Mouse (Mus musculus) adrenal gland, postnatal 25 days (tissue): ENCODE data around the gene Sik3. TPM values are rescaled to one million over a fixed set of nuclear protein-coding genes. Genes with fewer than 3 reads are reported as not detected.

Experiments
- DNase-seq: peaks from one replicate; pipeline ENCODE4 v3.0.0; 2021; ENCODE audit warnings: mixed read lengths
- total RNA-seq: library from RNA; stranded (reverse); gene quantifications from 2 replicates; pipeline ENCODE4 v1.2.3, GENCODE M21; 2021

The Sik3 gene
- total RNA-seq, 1 experiment from 2014 or later: 63.2 TPM

DNA sequence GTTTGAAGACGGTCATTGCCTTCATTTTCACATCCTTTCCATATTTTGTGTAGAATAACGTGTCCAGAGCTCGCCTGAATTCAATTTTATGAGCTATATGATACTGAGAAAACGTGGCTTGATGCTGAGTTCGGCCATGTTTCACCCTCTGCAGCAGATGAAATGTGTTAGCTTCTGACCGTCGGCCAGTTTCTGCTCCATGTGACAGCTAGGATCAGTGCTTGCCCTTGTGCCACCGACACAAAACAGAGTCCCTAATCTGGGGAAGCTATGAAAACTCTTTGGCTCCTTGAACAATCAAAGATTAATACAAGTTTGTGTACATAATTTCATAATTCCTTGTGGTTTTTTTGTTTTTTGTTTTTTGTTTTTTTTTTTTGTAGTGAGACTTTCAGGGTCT, 178.6 kb downstream of the Sik3 start:
- no peak for DNase-seq

DNA sequence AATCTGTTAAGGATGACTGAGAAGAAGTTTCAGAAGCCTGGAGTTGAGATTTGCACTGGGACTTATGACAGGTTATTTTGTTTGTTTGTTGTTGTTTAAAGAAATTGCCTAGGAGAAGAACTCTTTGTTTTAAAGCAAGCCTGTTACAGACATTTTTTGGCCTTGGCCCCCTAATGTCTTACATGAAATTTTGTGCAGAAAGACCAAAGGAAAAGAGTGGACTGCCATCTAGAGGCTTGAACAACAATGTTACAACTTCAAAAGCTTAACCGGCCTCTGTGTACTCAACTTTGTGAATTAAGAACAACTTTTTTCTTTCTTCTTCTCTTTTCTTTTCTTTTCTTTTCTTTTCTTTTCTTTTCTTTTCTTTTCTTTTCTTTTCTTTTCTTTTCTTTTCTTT, 179.0 kb downstream of the Sik3 start:
- DNase-seq: no peak

DNA sequence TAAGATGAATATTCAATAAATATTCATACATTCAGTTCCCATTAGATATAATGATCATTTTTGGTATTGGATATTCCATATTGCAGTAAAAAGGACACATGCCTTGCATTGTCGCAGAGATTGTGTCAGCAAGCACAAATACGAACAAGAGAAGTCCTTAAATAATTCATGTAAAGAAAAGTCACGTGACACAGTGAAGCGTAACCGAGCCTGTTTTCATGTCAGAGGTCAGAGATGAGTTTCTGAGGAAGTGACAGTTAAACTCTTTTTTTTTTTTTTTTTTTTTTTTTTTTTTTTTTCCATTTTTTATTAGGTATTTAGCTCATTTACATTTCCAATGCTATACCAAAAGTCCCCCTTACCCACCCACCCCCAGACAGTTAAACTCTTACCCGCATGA, 180.0 kb downstream of the Sik3 start:
- no peak for DNase-seq

DNA sequence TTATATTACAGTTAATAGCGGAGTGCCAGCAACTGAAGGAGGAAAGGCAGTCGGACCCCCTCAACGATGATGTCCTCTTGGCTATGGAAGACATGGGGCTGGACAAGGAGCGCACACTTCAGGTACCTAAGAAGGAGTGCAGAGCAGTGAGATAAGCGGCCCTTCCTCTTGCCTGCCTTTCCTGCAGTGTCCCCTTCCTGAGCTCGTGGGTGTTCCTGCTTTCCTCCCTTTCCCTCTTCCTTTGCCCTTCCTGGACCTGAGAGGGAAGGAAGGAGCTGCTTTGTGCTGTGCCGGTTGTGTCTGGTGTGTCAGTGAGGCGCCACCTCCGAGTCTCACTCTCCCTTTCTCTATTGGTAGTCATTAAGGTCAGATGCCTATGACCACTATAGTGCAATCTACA, 182.2 kb downstream of the Sik3 start:
- DNase-seq: no peak

DNA sequence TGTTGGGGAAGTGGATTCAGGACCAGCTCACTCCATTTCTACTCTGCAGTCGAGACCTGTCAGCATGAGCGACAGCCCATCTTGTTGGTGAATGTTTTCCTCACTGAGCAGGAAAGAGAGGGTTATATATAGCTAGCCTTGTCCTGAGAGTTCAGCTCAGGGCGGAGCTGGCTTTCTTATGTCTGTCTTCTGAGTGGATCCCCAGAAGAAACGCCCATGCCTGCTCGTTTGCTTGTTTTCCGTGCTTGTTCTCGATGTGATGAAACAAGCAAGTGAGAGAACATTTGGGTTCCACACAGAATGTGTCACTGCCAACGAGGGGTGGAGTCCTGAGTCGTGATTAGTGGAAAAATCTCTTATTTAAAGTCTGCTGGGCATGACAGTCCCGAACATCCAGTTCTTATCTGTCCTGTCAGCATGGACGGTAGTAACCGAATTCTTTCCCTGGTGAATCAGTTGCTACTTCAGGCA, 184.1 kb downstream of the Sik3 start:
- DNase-seq: no peak

DNA sequence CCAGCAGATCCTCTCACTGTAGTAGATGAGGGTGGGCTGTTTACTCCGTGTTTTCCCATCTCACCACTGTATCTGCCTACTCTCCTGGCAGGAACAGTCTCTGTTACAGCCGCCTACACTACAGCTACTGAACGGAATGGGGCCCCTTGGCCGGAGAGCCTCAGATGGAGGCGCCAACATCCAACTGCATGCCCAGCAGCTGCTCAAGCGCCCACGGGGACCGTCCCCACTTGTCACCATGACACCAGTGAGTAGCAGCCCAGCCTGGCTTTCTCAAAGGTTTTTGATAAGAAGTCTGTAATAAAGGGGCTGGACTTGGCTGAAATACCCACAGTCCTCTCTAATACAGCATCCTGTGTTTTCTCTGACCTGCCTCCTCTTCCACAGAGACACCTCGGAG, 185.8 kb downstream of the Sik3 start:
- DNase-seq: no peak

DNA sequence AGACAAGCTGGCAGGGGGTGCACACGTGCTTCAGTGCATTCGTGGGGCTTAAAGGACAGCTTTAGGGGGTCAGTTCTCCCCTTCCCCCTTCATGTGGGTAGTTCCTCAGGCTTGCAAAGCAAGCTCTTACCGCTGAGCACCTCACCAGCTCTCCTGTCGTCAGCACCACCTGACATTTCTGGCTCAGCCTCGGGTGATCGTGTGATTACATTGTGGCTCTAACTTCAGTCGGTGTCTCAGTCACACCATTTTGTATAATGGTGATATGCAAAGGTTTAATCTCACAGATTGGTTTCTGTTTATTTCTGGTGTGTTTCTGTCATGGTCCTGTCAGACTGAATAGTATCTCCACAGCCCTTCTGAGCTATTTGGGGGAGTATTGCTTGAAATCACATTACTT, 186.3 kb downstream of the Sik3 start:
- DNase-seq: no peak

DNA sequence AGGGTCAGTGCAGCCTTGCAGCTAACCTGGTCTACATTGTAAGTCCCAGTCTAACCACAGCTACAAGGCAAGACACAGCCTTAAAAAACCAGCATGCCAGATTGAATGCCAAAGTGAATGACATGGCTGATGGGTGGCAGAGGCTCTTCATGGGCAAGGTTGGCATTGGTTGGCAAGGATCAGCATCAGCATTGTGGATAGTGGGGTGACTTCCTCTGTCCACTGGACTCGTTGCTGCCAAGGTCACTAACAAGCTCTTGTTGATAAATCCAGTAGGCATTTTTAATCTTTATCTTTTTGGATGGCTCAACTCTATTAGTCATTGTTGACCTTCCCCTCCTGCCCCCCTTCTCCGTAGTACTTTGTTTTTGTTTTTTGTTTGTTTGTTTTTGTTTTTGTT, 187.0 kb downstream of the Sik3 start:
- DNase-seq: no peak

DNA sequence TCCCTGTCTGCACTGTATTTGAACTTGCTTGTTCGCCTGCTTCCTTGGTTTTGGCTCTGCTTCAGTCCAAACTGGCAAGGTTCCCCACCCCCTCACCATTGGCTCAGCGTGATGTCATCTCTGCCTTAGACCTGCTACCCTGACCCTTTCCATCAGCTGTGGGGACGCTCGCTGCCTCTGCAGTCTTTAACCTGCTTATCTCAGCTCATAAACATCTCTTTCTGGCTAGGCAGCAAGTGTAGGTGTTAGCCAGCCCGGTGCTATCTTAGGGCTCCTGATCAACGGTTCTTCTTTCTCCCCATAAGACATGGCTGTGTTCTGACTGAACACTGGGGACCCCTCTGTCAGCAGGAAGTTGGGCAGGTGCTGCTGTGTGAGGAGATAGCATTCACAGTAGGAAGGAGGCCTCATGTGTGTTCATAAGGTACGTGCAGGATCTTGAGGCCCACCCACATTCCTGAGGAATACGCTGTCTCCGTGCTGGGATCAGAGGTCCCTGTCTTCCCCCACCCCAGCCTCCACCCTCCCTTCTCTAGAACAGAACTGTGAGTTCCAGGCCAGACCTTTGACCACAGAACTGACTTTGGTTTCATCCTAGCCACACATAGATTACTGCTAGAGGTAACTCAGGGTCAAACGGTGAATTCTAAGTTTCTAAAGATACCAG, 194.3 kb downstream of the Sik3 start:
- DNase-seq: no peak

DNA sequence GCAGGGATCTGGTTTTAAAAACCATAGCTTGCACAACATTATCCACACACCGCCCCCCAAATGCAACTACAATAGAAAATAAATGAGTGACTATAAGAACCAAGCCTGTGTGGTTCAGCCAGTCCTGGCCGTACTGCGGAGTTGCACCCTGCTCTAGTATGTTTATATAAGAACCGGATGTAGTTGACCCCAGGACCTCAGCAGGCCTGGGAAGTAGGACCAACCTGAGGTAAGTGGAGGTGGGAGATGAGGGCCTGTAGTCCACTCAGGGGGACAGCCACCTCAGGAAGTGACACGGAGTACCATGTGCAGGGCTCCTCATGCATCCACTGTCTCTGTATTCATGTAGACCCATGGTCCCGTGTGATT, 194.9 kb downstream of the Sik3 start:
- DNase-seq: no peak

DNA sequence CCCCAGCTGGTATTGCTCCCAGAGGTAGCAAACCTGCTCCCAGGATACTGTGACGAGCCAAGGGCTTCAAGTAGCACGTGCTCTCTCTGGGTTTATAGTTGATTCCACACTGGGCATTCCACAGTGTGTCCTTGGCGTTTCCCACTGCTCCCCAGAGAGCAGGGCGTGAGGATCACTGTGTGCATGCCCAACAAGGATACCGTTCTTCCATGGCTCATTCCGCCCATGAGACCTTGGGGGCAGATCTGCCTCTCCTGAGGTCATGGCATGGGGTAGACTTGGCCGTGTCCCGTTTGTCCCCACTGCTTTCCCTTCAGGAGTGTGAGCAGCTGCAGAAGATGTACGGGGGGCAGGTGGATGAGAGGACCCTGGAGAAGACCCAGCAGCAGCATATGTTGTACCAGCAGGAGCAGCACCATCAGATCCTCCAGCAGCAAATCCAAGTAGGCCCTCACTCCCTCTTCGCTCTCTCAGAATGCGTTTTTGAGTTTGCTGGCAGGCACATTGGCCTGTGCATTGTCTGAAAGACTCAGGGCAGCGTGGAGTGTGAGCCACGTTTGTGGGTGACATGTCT, 195.9 kb downstream of the Sik3 start:
- peak; percentile 50 for DNase-seq

DNA sequence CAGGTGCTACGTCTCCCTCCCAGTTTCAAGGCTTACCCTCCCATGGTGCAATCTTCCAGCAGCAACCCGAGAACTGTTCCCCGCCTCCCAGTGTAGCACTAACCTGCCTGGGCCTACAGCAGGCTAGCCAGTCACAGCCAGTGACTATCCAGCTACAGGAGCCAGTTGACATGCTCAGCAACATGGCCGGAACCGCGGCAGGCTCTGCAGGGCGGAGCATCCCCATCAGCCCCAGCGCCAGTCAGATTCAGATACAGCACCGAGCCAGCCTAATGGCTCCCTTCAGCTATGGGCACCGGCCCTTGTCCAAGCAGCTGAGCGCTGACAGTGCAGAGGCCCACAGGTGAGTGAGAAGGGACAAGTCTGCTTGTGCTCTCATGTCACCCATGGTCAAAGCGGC, 197.9 kb downstream of the Sik3 start:
- no peak for DNase-seq

DNA sequence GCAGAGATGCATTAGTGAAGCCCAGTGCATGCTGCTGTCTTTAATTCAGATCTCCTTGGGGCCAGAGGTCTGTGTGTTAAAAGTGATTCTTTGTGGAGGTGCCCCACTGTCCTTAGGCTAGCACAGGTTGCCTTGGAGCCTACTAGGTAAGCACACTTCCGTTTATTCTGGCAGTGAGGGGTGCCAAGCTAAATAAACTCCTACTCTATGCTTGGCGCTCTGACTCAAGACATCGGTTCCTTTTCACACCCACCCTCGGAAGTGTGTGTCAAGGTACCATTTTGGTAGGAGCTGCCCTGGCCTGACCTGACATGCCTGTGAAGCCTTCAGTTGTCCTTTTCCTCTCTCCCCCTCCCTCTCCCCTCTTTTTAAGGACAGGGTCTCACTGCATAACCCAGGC, 201.7 kb downstream of the Sik3 start:
- DNase-seq: no peak

DNA sequence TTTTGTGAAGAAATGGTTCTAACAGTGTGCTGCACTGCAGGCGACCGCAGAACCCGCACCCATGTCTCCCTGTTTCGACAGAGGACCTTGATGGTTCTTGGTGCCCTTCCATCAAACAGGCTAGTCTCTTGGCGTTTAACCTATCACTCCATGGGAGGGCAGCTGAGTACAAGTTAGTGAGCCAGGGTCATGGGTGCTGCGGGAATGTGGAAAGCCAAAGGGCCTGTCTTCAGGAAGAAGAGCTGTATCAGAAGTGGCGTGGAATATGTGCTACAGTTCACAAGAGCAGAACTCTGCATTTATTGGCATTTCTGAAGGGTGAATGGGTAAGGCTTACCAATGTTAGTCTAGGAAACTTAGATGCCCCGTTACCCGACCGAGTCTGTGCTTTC, 202.3 kb downstream of the Sik3 start:
- no peak for DNase-seq

DNA sequence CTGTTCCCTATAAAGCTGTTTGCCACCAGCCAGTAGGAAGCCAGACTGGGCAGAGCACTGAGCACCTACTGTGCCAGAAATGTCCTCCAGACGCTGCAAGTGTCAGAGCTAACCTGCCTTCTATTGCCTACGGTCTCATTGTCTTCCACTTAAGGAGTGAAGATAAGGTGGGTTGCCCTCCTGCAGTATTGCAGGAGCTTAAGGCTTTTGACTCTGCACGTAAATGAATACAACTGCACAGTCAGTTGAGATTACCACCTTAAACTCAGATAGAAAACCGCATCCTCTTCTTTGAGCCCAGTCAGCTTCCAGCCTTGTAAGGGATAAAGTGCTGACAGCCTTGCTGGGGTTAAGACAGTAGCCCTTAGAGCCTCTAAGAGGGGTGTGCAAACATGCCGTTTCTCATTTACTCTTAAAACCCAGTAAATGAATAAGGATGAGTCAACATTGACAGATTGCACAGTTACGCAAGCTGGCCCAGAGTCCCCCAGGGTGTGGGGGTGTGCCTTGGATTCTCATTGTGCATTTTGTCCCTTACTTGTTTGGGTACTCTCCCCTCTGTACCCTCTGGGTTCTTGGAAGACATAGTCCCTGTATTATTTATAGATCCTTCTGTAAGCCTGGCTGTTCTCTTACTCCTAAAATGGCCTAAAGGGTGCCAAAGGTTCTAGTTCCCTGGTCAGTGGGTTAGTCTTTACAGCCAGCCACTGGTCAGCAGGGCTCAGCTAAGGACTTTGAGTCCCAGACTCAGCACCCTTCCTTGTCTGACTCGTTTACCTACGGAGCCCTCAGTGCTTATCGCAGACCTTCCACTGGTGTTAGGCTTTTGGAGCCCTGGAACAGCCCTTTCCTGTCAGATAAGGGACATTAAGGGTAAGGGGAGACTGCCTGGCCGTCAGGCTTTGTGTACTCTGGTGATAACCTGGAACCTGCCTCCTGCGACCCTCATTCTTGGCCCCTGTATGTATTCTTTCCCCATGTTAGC, 203.0 kb downstream of the Sik3 start:
- no peak for DNase-seq

DNA sequence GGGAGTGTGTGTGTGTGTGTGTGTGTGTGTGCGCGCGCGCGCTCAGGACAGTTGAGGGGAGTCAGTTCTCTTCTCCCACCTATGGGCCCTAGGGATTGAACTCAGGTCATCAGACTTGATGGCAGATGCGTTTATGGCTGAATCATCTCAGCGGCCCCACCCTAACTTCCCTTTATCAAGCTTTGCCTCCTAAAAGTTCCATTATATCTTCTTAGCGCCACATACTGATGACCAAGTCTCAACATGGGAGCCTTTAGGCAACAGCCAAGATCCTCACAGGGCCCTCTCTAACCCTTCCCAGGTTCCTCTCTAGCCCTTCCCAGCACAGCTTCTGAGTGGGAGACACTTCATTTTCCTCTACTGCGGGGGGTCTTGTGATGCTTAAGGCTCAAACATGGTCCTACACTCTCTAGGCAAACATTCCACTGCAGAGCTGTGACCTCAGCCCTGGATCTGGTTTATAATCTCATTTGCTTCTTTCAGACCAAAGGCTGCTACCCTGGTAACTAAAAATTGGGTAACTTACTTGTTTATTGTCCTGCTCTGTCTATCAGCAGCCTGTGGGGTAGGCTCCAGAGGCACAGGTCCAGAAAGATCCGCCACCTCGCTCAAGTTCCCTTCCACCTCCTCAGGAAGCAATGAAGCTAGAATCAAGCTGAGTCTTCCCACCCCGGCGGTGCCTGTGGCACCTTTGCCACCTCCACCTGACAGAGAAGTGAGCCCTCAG, 204.3 kb downstream of the Sik3 start:
- DNase-seq: no peak

DNA sequence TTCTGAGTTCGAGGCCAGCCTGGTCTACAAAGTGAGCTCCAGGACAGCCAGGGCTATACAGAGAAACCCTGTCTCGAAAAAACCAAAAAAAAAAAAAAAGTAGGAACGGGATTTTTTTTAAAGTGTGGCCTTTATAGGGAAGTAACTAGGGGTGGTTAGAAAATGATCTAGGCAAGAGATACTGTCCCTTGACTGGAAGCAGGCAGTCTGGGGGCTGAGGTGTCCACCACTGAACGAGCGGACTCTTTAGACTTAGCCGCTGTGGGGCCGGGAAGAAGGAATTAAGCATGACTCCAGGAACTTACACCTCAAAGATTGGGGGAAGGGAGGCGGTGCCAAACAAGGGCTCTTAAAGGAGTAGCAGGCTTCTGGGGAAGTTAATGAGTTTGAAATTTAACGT, 205.6 kb downstream of the Sik3 start:
- DNase-seq: no peak

DNA sequence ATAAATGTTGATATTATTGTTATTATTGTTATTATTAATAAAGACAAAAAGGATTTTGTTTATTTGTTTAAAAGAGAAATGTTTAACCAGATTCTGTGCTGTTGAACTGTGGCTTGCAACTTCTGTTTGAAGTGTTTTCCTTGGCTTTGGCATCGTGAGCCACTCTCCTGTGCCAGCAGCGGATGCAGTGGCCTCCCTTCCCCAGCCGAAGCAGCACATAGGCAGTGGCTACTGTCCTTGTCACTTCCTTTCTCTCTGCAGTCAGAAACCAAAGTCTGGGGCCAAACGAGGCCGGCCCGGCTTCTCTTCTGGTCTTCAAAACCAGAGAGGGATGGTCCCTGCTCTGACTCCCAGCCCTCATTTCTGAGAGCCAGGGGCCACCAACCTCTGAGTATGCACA, 210.5 kb downstream of the Sik3 start:
- DNase-seq: no peak

DNA sequence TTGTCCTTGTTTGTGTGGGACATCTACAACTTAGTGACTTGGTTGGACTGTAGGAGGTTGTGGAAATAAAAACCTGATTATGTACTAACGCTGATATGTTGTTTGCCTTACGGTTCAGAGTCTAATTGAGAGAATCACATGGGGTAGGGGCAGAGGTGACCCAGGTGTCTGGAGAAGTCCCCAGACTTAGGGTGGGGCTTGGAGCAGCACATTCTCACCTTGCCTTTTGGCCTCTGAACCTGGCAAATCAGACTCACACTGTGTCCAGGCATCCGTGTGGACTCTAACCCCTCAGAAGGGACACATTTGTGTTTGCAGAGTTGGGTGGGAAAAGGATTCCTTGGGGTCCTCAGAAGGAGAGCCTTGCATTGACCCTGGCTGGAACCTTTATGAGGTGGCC, 211.5 kb downstream of the Sik3 start:
- no peak for DNase-seq

DNA sequence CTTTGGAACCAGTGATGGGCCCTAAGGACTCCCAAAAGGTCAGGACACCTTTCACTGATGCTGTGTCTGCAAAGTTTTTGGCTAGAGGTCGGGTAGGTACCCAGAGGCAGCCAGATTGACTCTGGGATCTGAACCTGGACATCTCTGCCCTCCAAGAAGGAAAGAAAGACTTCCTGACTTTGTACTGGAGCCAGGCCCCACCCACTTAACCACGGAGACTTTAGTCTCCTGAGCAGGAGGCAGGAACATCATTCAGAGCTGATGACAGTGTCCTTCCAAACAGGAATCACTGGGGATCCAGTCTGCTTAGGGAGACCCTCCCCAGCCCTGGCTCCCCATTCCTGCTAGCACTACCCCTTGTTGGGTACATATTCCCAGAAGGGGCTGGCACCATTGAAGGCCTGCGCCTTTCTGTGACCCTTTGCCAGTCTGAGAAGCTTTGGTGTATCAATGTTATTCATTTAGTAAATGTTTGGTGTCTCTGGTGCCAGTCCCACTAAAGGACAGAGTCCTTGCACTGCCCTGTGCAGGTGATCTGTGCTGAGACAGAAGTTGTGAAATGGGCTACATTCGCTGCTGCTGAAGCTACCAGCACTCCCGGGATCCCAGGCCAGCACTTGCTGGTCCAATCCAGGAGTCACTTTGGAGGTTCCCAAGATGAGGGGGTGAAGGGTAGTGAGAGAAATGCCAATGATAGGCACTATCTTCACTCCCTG, 212.5 kb downstream of the Sik3 start:
- DNase-seq: no peak

DNA sequence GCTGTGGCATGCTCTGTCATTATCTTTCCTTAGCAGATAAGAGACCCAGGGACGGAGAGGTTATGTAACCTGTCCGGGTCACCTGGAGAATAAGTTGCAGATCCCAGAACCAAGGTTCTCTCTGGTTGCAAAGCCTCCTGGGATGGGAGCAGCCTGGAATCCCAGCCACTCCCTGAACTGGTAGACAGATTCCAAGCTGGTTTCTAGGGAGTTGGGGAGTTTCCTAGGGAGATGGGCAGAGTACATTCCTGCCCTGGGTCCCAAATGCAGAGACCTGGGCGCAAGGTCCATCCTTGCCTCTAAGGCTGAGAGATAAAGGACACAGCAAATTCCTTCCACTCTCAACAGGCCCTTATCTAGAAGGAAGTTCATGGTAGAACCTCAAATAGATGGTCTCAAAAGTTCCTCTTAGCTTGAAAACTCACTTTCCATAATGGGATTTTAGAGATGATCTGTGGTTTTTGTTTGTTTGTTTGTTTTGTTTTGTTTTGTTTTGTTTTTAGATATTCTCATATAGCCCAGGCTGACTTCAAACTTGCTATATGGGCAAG, 214.5 kb downstream of the Sik3 start:
- no peak for DNase-seq

DNA sequence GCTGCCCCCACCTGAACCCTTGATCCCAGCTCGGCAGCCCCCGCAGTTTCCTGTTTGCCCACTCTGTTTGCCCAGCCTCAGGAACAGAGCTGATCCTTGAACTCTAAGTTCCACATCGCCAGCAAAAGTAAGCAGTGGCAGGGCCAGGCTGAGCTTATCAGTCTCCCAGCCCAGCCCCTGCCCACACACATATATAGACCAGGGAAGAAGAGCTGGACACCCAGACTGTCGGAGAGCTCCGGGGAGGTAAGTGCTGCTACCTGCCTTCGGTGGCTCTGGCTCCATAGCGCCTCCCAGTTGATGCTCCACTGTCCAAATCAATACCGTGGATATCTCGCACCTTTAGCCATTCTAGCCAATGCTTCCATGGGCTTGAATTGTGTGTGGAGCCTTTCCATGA, 215.9 kb downstream of the Sik3 start, which contains the start of gene Apoa1:
Gene Apoa1, plus strand, starts transcription at position 90 of the 400 bp plus-strand sequence.
- DNase-seq: no peak
